In genomic region chr10:85154195-85154594, GRCm38 (mm10) we compare ENCODE assay signal across 8 mouse cellular contexts. TPM values are rescaled to one million over a fixed set of nuclear protein-coding genes. Genes with fewer than 3 reads are reported as not detected.
A peak's percentile ranks its signal among the peaks of the same experiment; 100 is the strongest.
DNase-seq lines count a peak whose midpoint lies in the region; ATAC-seq and TF ChIP-seq lines count a peak whose summit lies in the region.

No protein-coding gene starts in this region.

- DNase-seq in liver, adult 2 months (ENCODE audit: extremely low read depth, low read depth, low spot score): peak; percentile 59
- DNase-seq in liver, embryonic 11.5 days (ENCODE audit: low spot score): no peak
- peak; percentile 35 for DNase-seq in Muller cell, postnatal 12 days (ENCODE audit: inconsistent ontology term)
- peak; percentile 83 for DNase-seq in cerebellum, adult 9-10 months
- DNase-seq in heart, postnatal 14 days: peak; percentile 56 to 73
- peak; percentile 54 to 78 for DNase-seq in left cerebral cortex, postnatal 25 days (ENCODE audit: low spot score in 2 of 2)
- peak; percentile 45 for DNase-seq in ovary, postnatal 14 days (ENCODE audit: low spot score)
- DNase-seq in urinary bladder, postnatal 25 days (ENCODE audit: low spot score): peak; percentile 50

- no peak overlapping the region for H3K27ac ChIP-seq in liver, adult 2 months (replicated peaks; ENCODE audit: insufficient read depth, low read depth, low read length)
- H3K27ac ChIP-seq in liver, embryonic 11.5 days (ENCODE audit: low read depth, low read length): no peak overlapping the region

- H3K79me2 ChIP-seq in liver, adult 2 months (ENCODE audit: control insufficient read depth, insufficient read depth, low read length): peaks cover 9% of the 10 kb centered on the region

- TF ChIP-seq CTCF in liver, adult 2 months (IDR thresholded peaks at IDR 0.05; ENCODE audit: low read depth, low read length): peak; percentile 61

- H3K4me2 ChIP-seq in liver, embryonic 11.5 days: no peak overlapping the region

- no peaks in the 10 kb centered on the region for H3K9me3 ChIP-seq in liver, embryonic 11.5 days (ENCODE audit: control insufficient read depth, low read length)

- peaks cover 3% of the 10 kb centered on the region for H3K36me3 ChIP-seq in liver, adult 2 months (ENCODE audit: control insufficient read depth, insufficient read depth, low read length)
- H3K36me3 ChIP-seq in liver, embryonic 11.5 days (ENCODE audit: control insufficient read depth, insufficient read depth, low read length): no peaks in the 10 kb centered on the region

- WGBS in liver, adult 2 months: 6% methylated on average over 2 of the region's 2 CpGs
- 14% methylated on average over 2 of the region's 2 CpGs for WGBS in liver, embryonic 11.5 days

- H3K27me3 ChIP-seq in liver, adult 2 months (ENCODE audit: control insufficient read depth, insufficient read depth, low read length): no peaks in the 10 kb centered on the region
- H3K27me3 ChIP-seq in liver, embryonic 11.5 days (replicated peaks; ENCODE audit: control insufficient read depth, insufficient read depth, low read length): no peaks in the 10 kb centered on the region

- H3K9ac ChIP-seq in liver, adult 2 months (ENCODE audit: low read depth, low read length): no peak overlapping the region
- H3K9ac ChIP-seq in liver, embryonic 11.5 days (ENCODE audit: low read depth, low read length): no peak overlapping the region

- H3K4me1 ChIP-seq in liver, adult 2 months (ENCODE audit: control insufficient read depth, insufficient read depth, low read length): peaks cover 2% of the 10 kb centered on the region; the same call in 1 of the 2 replicates
- no peaks in the 10 kb centered on the region for H3K4me1 ChIP-seq in liver, embryonic 11.5 days (replicated peaks; ENCODE audit: control insufficient read depth, insufficient read depth, low read length)

- H3K4me3 ChIP-seq in liver, adult 2 months (ENCODE audit: insufficient read depth, low read depth, low read length): no peak overlapping the region
- H3K4me3 ChIP-seq in liver, embryonic 11.5 days (ENCODE audit: low read depth, low read length): no peak overlapping the region

- no peak for ATAC-seq in liver, embryonic 11.5 days (replicated peaks; ENCODE audit: low FRiP score)

- TF ChIP-seq POLR2A in liver, adult 2 months (IDR thresholded peaks at IDR 0.05; ENCODE audit: extremely low read depth, insufficient read depth, low read length): no peak

- intact Hi-C loops in heart, postnatal 14 days (cut with DNase I): no loop called here
- intact Hi-C loops in left cerebral cortex, postnatal 25 days (cut with DNase I): no loop called here

RNA-seq across cellular contexts. Expression of gene Mterf2, which starts 26.4 kb away (rescaled TPM):
- 8.4 and 9.6 TPM in 2 replicates for total RNA-seq in liver, adult 2 months (2014; rRNA removed)
- 1.0 and 1.9 TPM in 2 replicates for polyA plus RNA-seq in liver, adult 2 months (2012; rRNA removed)
- polyA plus RNA-seq in liver, embryonic 11.5 days (2014; fragmentation: Nextera tagmentation; extraction: Ambion mirVana): 14.9 and 16.2 TPM in 2 replicates
- 10 to 100 TPM; 14.2 to 16.1 TPM for total RNA-seq in heart, postnatal 14 days (2021)
- 10 to 100 TPM; 14.8 to 17.3 TPM for total RNA-seq in left cerebral cortex, postnatal 25 days (2021)

RNA-seq across cellular contexts. Expression of gene Cry1, which starts 30.7 kb away (rescaled TPM):
- total RNA-seq in liver, adult 2 months (2014; rRNA removed): 1.9 and 3.0 TPM in 2 replicates
- 5.2 and 27.1 TPM in 2 replicates for polyA plus RNA-seq in liver, adult 2 months (2012; rRNA removed)
- 20.4 and 22.1 TPM in 2 replicates for polyA plus RNA-seq in liver, embryonic 11.5 days (2014; fragmentation: Nextera tagmentation; extraction: Ambion mirVana)
- total RNA-seq in heart, postnatal 14 days (2021): 10 to 100 TPM; 13.4 to 15.3 TPM
- total RNA-seq in left cerebral cortex, postnatal 25 days (2021): 10 to 100 TPM; 18.6 to 19.5 TPM

RNA-seq across cellular contexts. Expression of gene Tmem263, which starts 51.8 kb away (rescaled TPM):
- total RNA-seq in liver, adult 2 months (2014; rRNA removed): 5.5 and 5.7 TPM in 2 replicates
- 2.3 and 3.3 TPM in 2 replicates for polyA plus RNA-seq in liver, adult 2 months (2012; rRNA removed)
- polyA plus RNA-seq in liver, embryonic 11.5 days (2014; fragmentation: Nextera tagmentation; extraction: Ambion mirVana): 45.5 and 45.8 TPM in 2 replicates
- total RNA-seq in heart, postnatal 14 days (2021): 10 to 100 TPM; 17.5 to 19.5 TPM
- total RNA-seq in left cerebral cortex, postnatal 25 days (2021): 10 to 100 TPM; 39.7 to 40.6 TPM

RNA-seq across cellular contexts. Expression of gene Fhl4, which starts 51.9 kb away (rescaled TPM):
- total RNA-seq in liver, adult 2 months (2014; rRNA removed): 0.13 and 0.18 TPM in 2 replicates
- polyA plus RNA-seq in liver, adult 2 months (2012; rRNA removed): 0.02 TPM in 1 of 2 replicates, not detected in the other
- polyA plus RNA-seq in liver, embryonic 11.5 days (2014; fragmentation: Nextera tagmentation; extraction: Ambion mirVana): 0.44 and 1.3 TPM in 2 replicates
- under 1 TPM; 0.41 to 0.50 TPM for total RNA-seq in heart, postnatal 14 days (2021)
- total RNA-seq in left cerebral cortex, postnatal 25 days (2021): 1 to 10 TPM in 1 of 2 experiments, under 1 TPM in 1; 0.55 to 1.3 TPM
